Comparison of ENCODE assay signal across 8 mouse cellular contexts in the genomic region with DNA sequence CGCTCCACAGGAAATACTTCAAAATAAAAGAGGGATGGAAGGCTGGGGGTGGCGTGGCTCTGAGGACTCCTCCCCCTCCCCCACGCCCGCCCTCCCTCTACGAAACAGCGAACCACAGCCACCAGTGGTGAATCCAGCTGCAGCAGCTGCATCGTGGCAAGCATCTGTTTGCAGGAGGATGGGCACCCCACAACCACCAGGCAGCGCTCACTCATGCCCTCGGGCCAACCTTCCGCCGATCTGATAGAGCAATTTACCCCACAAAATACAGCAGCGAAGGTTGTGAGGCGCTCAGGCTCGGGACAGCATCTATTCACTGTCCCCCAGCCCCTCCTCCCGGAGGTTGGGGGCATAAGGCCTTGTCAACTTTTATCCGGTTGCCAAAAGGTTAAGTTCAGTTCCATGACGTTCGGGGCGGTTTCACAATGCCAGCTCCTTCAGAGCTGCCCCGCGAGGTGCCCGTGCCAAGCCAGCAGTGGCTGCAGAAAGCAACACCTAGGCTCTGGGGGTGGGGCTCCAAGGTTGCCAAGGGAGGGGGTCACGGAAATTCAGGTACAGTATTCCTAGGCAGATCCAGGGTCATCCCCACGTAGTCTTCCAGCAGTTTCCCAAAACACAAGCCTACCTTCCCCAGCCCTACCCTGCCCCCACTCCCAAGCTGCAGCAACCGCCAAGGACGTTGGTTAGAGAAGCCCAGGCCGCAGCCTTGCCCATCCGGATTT. TPM values are rescaled to one million over a fixed set of nuclear protein-coding genes. Genes with fewer than 3 reads are reported as not detected.
DNase-seq lines count a peak whose midpoint lies in the region; ATAC-seq and TF ChIP-seq lines count a peak whose summit lies in the region.

No protein-coding gene starts in this region.

- H3K4me1 ChIP-seq in forebrain, embryonic 14.5 days (ENCODE audit: control insufficient read depth, insufficient read depth, low read length) = peaks cover 56% of the 10 kb centered on the region
- H3K4me1 ChIP-seq in intestine, embryonic 14.5 days (replicated peaks; ENCODE audit: control insufficient read depth, insufficient read depth, low read length) = peaks cover 68% of the 10 kb centered on the region
- H3K4me1 ChIP-seq in limb, embryonic 14.5 days (ENCODE audit: control insufficient read depth, insufficient read depth, low read length) = peaks cover 63% of the 10 kb centered on the region
- H3K4me1 ChIP-seq in midbrain, embryonic 12.5 days = peaks cover 79% of the 10 kb centered on the region

- no peak for ATAC-seq in forebrain, embryonic 14.5 days
- ATAC-seq in intestine, embryonic 14.5 days (replicated peaks; ENCODE audit: low FRiP score, low TSS enrichment, low read depth) = no peak
- no peak for ATAC-seq in limb, embryonic 14.5 days (ENCODE audit: low FRiP score, low read depth)
- ATAC-seq in midbrain, embryonic 12.5 days (ENCODE audit: low FRiP score, low read depth) = no peak

- H3K4me3 ChIP-seq in forebrain, embryonic 14.5 days (ENCODE audit: low read depth, low read length) = peak overlapping the region; percentile 90
- H3K4me3 ChIP-seq in intestine, embryonic 14.5 days (ENCODE audit: low read depth, low read length) = peak overlapping the region; percentile 92
- H3K4me3 ChIP-seq in limb, embryonic 14.5 days (replicated peaks; ENCODE audit: low read length) = peak overlapping the region; percentile 99
- peak overlapping the region; percentile 84 for H3K4me3 ChIP-seq in midbrain, embryonic 12.5 days

- peak; percentile 28 for DNase-seq in left cerebral cortex, adult 11 months (ENCODE audit: low spot score)
- no peak for DNase-seq in left cerebral cortex, adult 18-20 months (ENCODE audit: low spot score in 2 of 2)
- peak; percentile 55 for DNase-seq in brain, embryonic 14.5 days (ENCODE audit: low read depth)
- DNase-seq in forebrain, embryonic 14.5 days (ENCODE audit: low spot score) = peak; percentile 38
- no peak for DNase-seq in intestine, embryonic 14.5 days (ENCODE audit: low spot score)
- DNase-seq in limb, embryonic 14.5 days (ENCODE audit: low spot score) = peak; percentile 47
- peak; percentile 75 to 84 for DNase-seq in thymus, adult 18-20 months

- 0 out of 2 replicates have a peak, but pooled peaks have one; percentile 6 for TF ChIP-seq CTCF in brain, embryonic 14.5 days (IDR thresholded peaks at IDR 0.05; ENCODE audit: borderline replicate concordance, extremely low read depth, insufficient read depth, insufficient read length)

- H3K27ac ChIP-seq in forebrain, embryonic 14.5 days (ENCODE audit: low read depth, low read length) = no peak overlapping the region
- H3K27ac ChIP-seq in intestine, embryonic 14.5 days (ENCODE audit: low read depth) = no peak overlapping the region
- no peak overlapping the region for H3K27ac ChIP-seq in limb, embryonic 14.5 days (replicated peaks; ENCODE audit: low read depth, low read length)
- H3K27ac ChIP-seq in midbrain, embryonic 12.5 days (replicated peaks) = no peak overlapping the region

- peak overlapping the region; percentile 85 for H3K4me2 ChIP-seq in forebrain, embryonic 14.5 days (ENCODE audit: low read length)
- peak overlapping the region; percentile 93 for H3K4me2 ChIP-seq in intestine, embryonic 14.5 days (ENCODE audit: low read length)
- H3K4me2 ChIP-seq in limb, embryonic 14.5 days (replicated peaks; ENCODE audit: low read depth, low read length, severe bottlenecking) = peak overlapping the region; percentile 91
- H3K4me2 ChIP-seq in midbrain, embryonic 12.5 days (replicated peaks) = peak overlapping the region; percentile 91

- H3K36me3 ChIP-seq in forebrain, embryonic 14.5 days (ENCODE audit: control insufficient read depth, insufficient read depth, low read length) = peaks cover 30% of the 10 kb centered on the region
- H3K36me3 ChIP-seq in intestine, embryonic 14.5 days (ENCODE audit: control insufficient read depth, insufficient read depth, low read length) = peaks cover 36% of the 10 kb centered on the region
- H3K36me3 ChIP-seq in limb, embryonic 14.5 days (ENCODE audit: control insufficient read depth, insufficient read depth, low read length) = peaks cover 35% of the 10 kb centered on the region
- peaks cover 10% of the 10 kb centered on the region for H3K36me3 ChIP-seq in midbrain, embryonic 12.5 days

- peaks cover 46% of the 10 kb centered on the region for H3K27me3 ChIP-seq in forebrain, embryonic 14.5 days (replicated peaks; ENCODE audit: control insufficient read depth, insufficient read depth, low read length)
- peaks cover 36% of the 10 kb centered on the region for H3K27me3 ChIP-seq in intestine, embryonic 14.5 days (replicated peaks; ENCODE audit: control insufficient read depth, insufficient read depth, low read length)
- peaks cover 52% of the 10 kb centered on the region for H3K27me3 ChIP-seq in limb, embryonic 14.5 days (ENCODE audit: control insufficient read depth, insufficient read depth, low read length)
- peaks cover 74% of the 10 kb centered on the region for H3K27me3 ChIP-seq in midbrain, embryonic 12.5 days

- no peaks in the 10 kb centered on the region for H3K9me3 ChIP-seq in forebrain, embryonic 14.5 days (replicated peaks; ENCODE audit: control insufficient read depth, low read length)
- H3K9me3 ChIP-seq in intestine, embryonic 14.5 days (ENCODE audit: control insufficient read depth, low read length) = no peaks in the 10 kb centered on the region
- H3K9me3 ChIP-seq in limb, embryonic 14.5 days (ENCODE audit: control insufficient read depth, low read length) = no peaks in the 10 kb centered on the region
- H3K9me3 ChIP-seq in midbrain, embryonic 12.5 days = no peaks in the 10 kb centered on the region

- TF ChIP-seq POLR2A in brain, embryonic 14.5 days (IDR thresholded peaks at IDR 0.05; ENCODE audit: borderline replicate concordance, extremely low read depth, insufficient read depth, insufficient read length, poor library complexity, severe bottlenecking) = no peak
- TF ChIP-seq POLR2A in limb, embryonic 14.5 days (IDR thresholded peaks at IDR 0.05; ENCODE audit: borderline replicate concordance, extremely low read depth, insufficient read depth, insufficient read length) = no peak

- peak overlapping the region; percentile 91 for H3K9ac ChIP-seq in forebrain, embryonic 14.5 days (ENCODE audit: low read length)
- H3K9ac ChIP-seq in intestine, embryonic 14.5 days (ENCODE audit: low read length) = peak overlapping the region; percentile 91
- H3K9ac ChIP-seq in limb, embryonic 14.5 days (ENCODE audit: low read depth, low read length, severe bottlenecking) = peak overlapping the region; percentile 83; the same call in 1 of the 2 replicates
- peak overlapping the region; percentile 93 for H3K9ac ChIP-seq in midbrain, embryonic 12.5 days (replicated peaks)

- WGBS in forebrain, embryonic 14.5 days = 3% methylated on average over 28 of the region's 28 CpGs
- whole genome bisulfite sequencing in intestine, embryonic 14.5 days = 11% methylated on average over 28 of the region's 28 CpGs
- 5% methylated on average over 26 of the region's 28 CpGs for WGBS in limb, embryonic 14.5 days
- 2% methylated on average over 28 of the region's 28 CpGs for WGBS in midbrain, embryonic 12.5 days

RNA-seq across cellular contexts. Expression of gene Cbx4, which starts 2.1 kb away (rescaled TPM):
- total RNA-seq in left cerebral cortex, adult 18-20 months (2021) = 10 to 100 TPM; 46.0 to 49.9 TPM
- polyA plus RNA-seq in brain, embryonic 14.5 days (2012; rRNA removed) = 30.0 and 34.7 TPM in 2 replicates
- polyA plus RNA-seq in forebrain, embryonic 14.5 days (2014; fragmentation: Nextera tagmentation; extraction: Ambion mirVana) = 9.3 and 14.5 TPM in 2 replicates
- polyA plus RNA-seq in intestine, embryonic 14.5 days (2014; fragmentation: Nextera tagmentation; extraction: Ambion mirVana) = 9.9 and 10.5 TPM in 2 replicates
- 23.1 and 24.3 TPM in 2 replicates for polyA plus RNA-seq in limb, embryonic 14.5 days (2012; rRNA removed)
- polyA plus RNA-seq in limb, embryonic 14.5 days (2014; fragmentation: Nextera tagmentation; extraction: Ambion mirVana) = 10.9 and 11.4 TPM in 2 replicates
- 12.4 and 15.2 TPM in 2 replicates for polyA plus RNA-seq in midbrain, embryonic 12.5 days (2016; fragmentation: Nextera tagmentation; extraction: Ambion mirVana)

RNA-seq across cellular contexts. Expression of gene Cbx8, which starts 43.1 kb away (rescaled TPM):
- 10 to 100 TPM in 1 of 2 experiments, 1 to 10 TPM in 1; 8.3 to 13.3 TPM for total RNA-seq in left cerebral cortex, adult 18-20 months (2021)
- polyA plus RNA-seq in brain, embryonic 14.5 days (2012; rRNA removed) = 6.5 and 10.4 TPM in 2 replicates
- 12.8 and 15.0 TPM in 2 replicates for polyA plus RNA-seq in forebrain, embryonic 14.5 days (2014; fragmentation: Nextera tagmentation; extraction: Ambion mirVana)
- 7.7 and 11.4 TPM in 2 replicates for polyA plus RNA-seq in intestine, embryonic 14.5 days (2014; fragmentation: Nextera tagmentation; extraction: Ambion mirVana)
- polyA plus RNA-seq in limb, embryonic 14.5 days (2012; rRNA removed) = 6.9 and 7.2 TPM in 2 replicates
- 10.1 and 12.6 TPM in 2 replicates for polyA plus RNA-seq in limb, embryonic 14.5 days (2014; fragmentation: Nextera tagmentation; extraction: Ambion mirVana)
- 12.1 and 15.1 TPM in 2 replicates for polyA plus RNA-seq in midbrain, embryonic 12.5 days (2016; fragmentation: Nextera tagmentation; extraction: Ambion mirVana)

Comparison
In these comparisons a context has a peak if more than half of its experiments do, and no peak if none do; other contexts are left out.
1. DNase-seq: peak in left cerebral cortex, adult 11 months (single experiment), brain, embryonic 14.5 days (single experiment), forebrain, embryonic 14.5 days (single experiment), limb, embryonic 14.5 days (single experiment) and thymus, adult 18-20 months (2 of 2); none in left cerebral cortex, adult 18-20 months (0 of 2) and intestine, embryonic 14.5 days (single experiment).
2. Peak in every context shown above with its lines, with median percentiles within 50 percentile points of each other: H3K4me2 ChIP-seq, H3K4me3 ChIP-seq and H3K9ac ChIP-seq.